10 mouse cellular contexts compared by ENCODE assay signal in genomic region chr16:20765244-20765643, GRCm38 (mm10). TPM values are rescaled to one million over a fixed set of nuclear protein-coding genes. Genes with fewer than 3 reads are reported as not detected.
DNase-seq lines count a peak whose midpoint lies in the region; ATAC-seq and TF ChIP-seq lines count a peak whose summit lies in the region.
"Had no signal": no experiment of that assay in that cellular context is flagged by ENCODE, and none has a peak within 500 bp of the region (broad histone marks: within the 10 kb centered on the region; RNA-seq: fewer than 3 reads in every experiment).

No protein-coding gene starts in this region.

- H3K36me3 ChIP-seq in heart, adult 2 months (ENCODE audit: control insufficient read depth, insufficient read depth, low read length) = no peaks in the 10 kb centered on the region
- no peaks in the 10 kb centered on the region for H3K36me3 ChIP-seq in heart, embryonic 11.5 days (ENCODE audit: control insufficient read depth, insufficient read depth, low read length)
- H3K36me3 ChIP-seq in liver, embryonic 12.5 days = no peaks in the 10 kb centered on the region
- H3K36me3 ChIP-seq: embryonic facial prominence, embryonic 13.5 days; limb, embryonic 15.5 days had no signal

- no peaks in the 10 kb centered on the region for H3K4me1 ChIP-seq in heart, adult 2 months (ENCODE audit: control insufficient read depth, insufficient read depth, low read length)
- H3K4me1 ChIP-seq in heart, embryonic 11.5 days (ENCODE audit: control insufficient read depth, insufficient read depth, low read length) = no peaks in the 10 kb centered on the region
- H3K4me1 ChIP-seq in embryonic fibroblast, embryonic 13.5 days (ENCODE audit: control insufficient read depth, insufficient read depth, low read length) = no peaks in the 10 kb centered on the region
- no peaks in the 10 kb centered on the region for H3K4me1 ChIP-seq in liver, embryonic 12.5 days
- H3K4me1 ChIP-seq: embryonic facial prominence, embryonic 13.5 days; limb, embryonic 15.5 days had no signal

- no peak overlapping the region for H3K4me2 ChIP-seq in heart, embryonic 11.5 days
- no peak overlapping the region for H3K4me2 ChIP-seq in liver, embryonic 12.5 days
- H3K4me2 ChIP-seq: embryonic facial prominence, embryonic 13.5 days; limb, embryonic 15.5 days had no signal

- peak; percentile 25 to 57 for DNase-seq in heart, adult 2 months
- peak; percentile 53 for DNase-seq in CD4-positive helper T cell, adult 2 months (ENCODE audit: low read depth, low spot score)
- DNase-seq in adrenal gland, adult 18-20 months (ENCODE audit: low spot score in 2 of 2) = peak; percentile 46 to 54
- peak; percentile 72 for DNase-seq in retina, postnatal 1 day
- DNase-seq in layer of hippocampus, adult 11-12 months (ENCODE audit: low spot score) = no peak

- no peaks in the 10 kb centered on the region for H3K9me3 ChIP-seq in heart, embryonic 11.5 days (replicated peaks; ENCODE audit: control insufficient read depth, low read length)
- H3K9me3 ChIP-seq in liver, embryonic 12.5 days (replicated peaks) = no peaks in the 10 kb centered on the region
- H3K9me3 ChIP-seq: embryonic facial prominence, embryonic 13.5 days; limb, embryonic 15.5 days had no signal

- H3K27ac ChIP-seq in heart, adult 2 months = no peak overlapping the region
- H3K27ac ChIP-seq in heart, embryonic 11.5 days (ENCODE audit: low read depth, low read length) = no peak overlapping the region
- no peak overlapping the region for H3K27ac ChIP-seq in embryonic fibroblast, embryonic 13.5 days (ENCODE audit: insufficient read depth, low read length)
- H3K27ac ChIP-seq in liver, embryonic 12.5 days = no peak overlapping the region
- H3K27ac ChIP-seq: embryonic facial prominence, embryonic 13.5 days; limb, embryonic 15.5 days had no signal

- no peaks in the 10 kb centered on the region for H3K27me3 ChIP-seq in heart, adult 2 months (ENCODE audit: control insufficient read depth, insufficient read depth, low read length)
- no peaks in the 10 kb centered on the region for H3K27me3 ChIP-seq in heart, embryonic 11.5 days (ENCODE audit: control insufficient read depth, insufficient read depth, low read length)
- H3K27me3 ChIP-seq in liver, embryonic 12.5 days (replicated peaks) = no peaks in the 10 kb centered on the region
- H3K27me3 ChIP-seq: embryonic facial prominence, embryonic 13.5 days; limb, embryonic 15.5 days had no signal

- no peak for ATAC-seq in heart, embryonic 11.5 days (replicated peaks; ENCODE audit: insufficient number of reproducible peaks, low FRiP score, low TSS enrichment)
- ATAC-seq in liver, embryonic 12.5 days = peak; percentile 49; the same call in 1 of the 2 replicates

- H3K79me2 ChIP-seq in heart, adult 2 months (replicated peaks; ENCODE audit: control insufficient read depth, insufficient read depth, low read length) = no peaks in the 10 kb centered on the region

- TF ChIP-seq POLR2A in heart, adult 2 months (IDR thresholded peaks at IDR 0.05; ENCODE audit: insufficient read depth, low read depth, low read length) = no peak
- no peak for TF ChIP-seq POLR2A in embryonic fibroblast, embryonic 13.5 days (IDR thresholded peaks at IDR 0.05; ENCODE audit: low read depth, low read length)

- no peak overlapping the region for H3K9ac ChIP-seq in heart, adult 2 months (ENCODE audit: low read depth, low read length)
- H3K9ac ChIP-seq in heart, embryonic 11.5 days (ENCODE audit: low read depth, low read length) = no peak overlapping the region
- no peak overlapping the region for H3K9ac ChIP-seq in liver, embryonic 12.5 days
- H3K9ac ChIP-seq: embryonic facial prominence, embryonic 13.5 days; limb, embryonic 15.5 days had no signal

- no peak for TF ChIP-seq EP300 in heart, adult 2 months (IDR thresholded peaks at IDR 0.05; ENCODE audit: insufficient read depth, low read depth, low read length)

- intact Hi-C loops in heart, adult 2 months (cut with DNase I) = loop anchor here (2.0 kb wide), 2 partner anchors 56 to 268 kb away; no protein-coding TSS in a partner anchor

- H3K4me3 ChIP-seq in heart, adult 2 months = no peak overlapping the region
- no peak overlapping the region for H3K4me3 ChIP-seq in heart, embryonic 11.5 days (ENCODE audit: low read depth, low read length)
- no peak overlapping the region for H3K4me3 ChIP-seq in embryonic fibroblast, embryonic 13.5 days (ENCODE audit: insufficient read depth, low read length)
- H3K4me3 ChIP-seq in liver, embryonic 12.5 days = no peak overlapping the region
- H3K4me3 ChIP-seq: embryonic facial prominence, embryonic 13.5 days; limb, embryonic 15.5 days had no signal

- 42% methylated on average over 9 of the region's 9 CpGs for WGBS in heart, adult 2 months
- WGBS in heart, embryonic 11.5 days (ENCODE audit: insufficient replicate concordance) = 36% methylated on average over 9 of the region's 9 CpGs
- WGBS in liver, embryonic 12.5 days (ENCODE audit: insufficient replicate concordance) = 39% methylated on average over 9 of the region's 9 CpGs

- TF ChIP-seq CTCF in heart, adult 2 months (IDR thresholded peaks at IDR 0.05) = peak; percentile 78
- TF ChIP-seq CTCF in embryonic fibroblast, embryonic 13.5 days (IDR thresholded peaks at IDR 0.05; ENCODE audit: borderline replicate concordance, insufficient read depth, low read length) = 0 out of 2 replicates have a peak, but pooled peaks have one; percentile 15

RNA-seq across cellular contexts. Expression of gene Thpo, which starts 30.9 kb away (rescaled TPM):
- under 1 TPM in 1 of 2 experiments, not detected in 1; 0.18 TPM for total RNA-seq in heart, adult 2 months (2021)
- 0.41 and 0.84 TPM in 2 replicates for polyA plus RNA-seq in heart, adult 2 months (2012; rRNA removed)
- polyA plus RNA-seq in heart, embryonic 11.5 days (2014; fragmentation: Nextera tagmentation; extraction: Ambion mirVana) = 0.49 TPM in 1 of 2 replicates, not detected in the other
- 1 to 10 TPM; 1.2 to 4.2 TPM for total RNA-seq in adrenal gland, adult 18-20 months (2021)
- 0.57 and 0.98 TPM in 2 replicates for polyA plus RNA-seq in embryonic fibroblast, embryonic 13.5 days (2011; ENCODE audit: insufficient read length, low read depth, missing spikeins)
- 2.7 and 2.8 TPM in 2 replicates for polyA plus RNA-seq in liver, embryonic 12.5 days (2016; fragmentation: Nextera tagmentation; extraction: Ambion mirVana)

RNA-seq across cellular contexts. Expression of gene Chrd, which starts 32.3 kb away (rescaled TPM):
- total RNA-seq in heart, adult 2 months (2021) = 1 to 10 TPM; 2.0 to 2.2 TPM
- polyA plus RNA-seq in heart, adult 2 months (2012; rRNA removed) = 3.6 and 4.8 TPM in 2 replicates
- 0.21 and 0.42 TPM in 2 replicates for polyA plus RNA-seq in heart, embryonic 11.5 days (2014; fragmentation: Nextera tagmentation; extraction: Ambion mirVana)
- total RNA-seq in adrenal gland, adult 18-20 months (2021) = 10 to 100 TPM in 1 of 2 experiments, 1 to 10 TPM in 1; 9.7 to 12.4 TPM
- polyA plus RNA-seq in embryonic fibroblast, embryonic 13.5 days (2011; ENCODE audit: insufficient read length, low read depth, missing spikeins) = 3.8 and 7.3 TPM in 2 replicates
- 0.54 and 0.96 TPM in 2 replicates for polyA plus RNA-seq in liver, embryonic 12.5 days (2016; fragmentation: Nextera tagmentation; extraction: Ambion mirVana)

RNA-seq across cellular contexts. Expression of gene Clcn2, which starts 47.7 kb away (rescaled TPM):
- 1 to 10 TPM; 1.3 to 1.8 TPM for total RNA-seq in heart, adult 2 months (2021)
- polyA plus RNA-seq in heart, adult 2 months (2012; rRNA removed) = 5.9 and 8.0 TPM in 2 replicates
- polyA plus RNA-seq in heart, embryonic 11.5 days (2014; fragmentation: Nextera tagmentation; extraction: Ambion mirVana) = 5.7 and 6.7 TPM in 2 replicates
- total RNA-seq in adrenal gland, adult 18-20 months (2021) = 10 to 100 TPM; 16.8 to 52.6 TPM
- 7.0 and 7.9 TPM in 2 replicates for polyA plus RNA-seq in embryonic fibroblast, embryonic 13.5 days (2011; ENCODE audit: insufficient read length, low read depth, missing spikeins)
- 14.0 and 14.5 TPM in 2 replicates for polyA plus RNA-seq in liver, embryonic 12.5 days (2016; fragmentation: Nextera tagmentation; extraction: Ambion mirVana)

RNA-seq across cellular contexts. Expression of gene Polr2h, which starts 47.8 kb away (rescaled TPM):
- 1 to 10 TPM; 9.0 TPM for total RNA-seq in heart, adult 2 months (2021)
- polyA plus RNA-seq in heart, adult 2 months (2012; rRNA removed) = 11.8 and 12.6 TPM in 2 replicates
- 65.0 and 65.9 TPM in 2 replicates for polyA plus RNA-seq in heart, embryonic 11.5 days (2014; fragmentation: Nextera tagmentation; extraction: Ambion mirVana)
- total RNA-seq in adrenal gland, adult 18-20 months (2021) = 10 to 100 TPM; 28.0 to 37.1 TPM
- 36.5 and 38.8 TPM in 2 replicates for polyA plus RNA-seq in embryonic fibroblast, embryonic 13.5 days (2011; ENCODE audit: insufficient read length, low read depth, missing spikeins)
- polyA plus RNA-seq in liver, embryonic 12.5 days (2016; fragmentation: Nextera tagmentation; extraction: Ambion mirVana) = 66.1 and 68.4 TPM in 2 replicates
